Mouse (Mus musculus) intestine, embryonic 15.5 days (tissue): ENCODE results near the gene Zfp866. TPM values are rescaled to one million over a fixed set of nuclear protein-coding genes. Genes with fewer than 3 reads are reported as not detected.

ENCODE experiments used
- ATAC-seq: fragments of 200-750 bp; cut with Nextera tagmentation; 2 replicates; pipeline ENCODE4 v1.8.0; 2017; ENCODE audit warnings: moderate TSS enrichment, moderate library complexity
- H3K27ac ChIP-seq: fragments of 300-500 bp; sonication (generic); 2 replicates; pipeline ENCODE4 v1.5.1; 2015; ENCODE audit warnings: mild to moderate bottlenecking, inconsistent platforms
- H3K27me3 ChIP-seq: fragments of 300-500 bp; sonication (generic); replicated peaks from 2 replicates; pipeline ENCODE4 v1.6.1; 2015; ENCODE audit warnings: inconsistent platforms
- H3K36me3 ChIP-seq: fragments of 300-500 bp; sonication (generic); 2 replicates; pipeline ENCODE4 v1.6.1; 2015; ENCODE audit warnings: inconsistent platforms
- H3K4me1 ChIP-seq: fragments of 300-500 bp; sonication (generic); replicated peaks from 2 replicates; pipeline ENCODE4 v1.6.1; 2015; ENCODE audit warnings: inconsistent platforms
- H3K4me2 ChIP-seq: fragments of 300-500 bp; sonication (generic); replicated peaks from 2 replicates; pipeline ENCODE4 v1.6.1; 2015; ENCODE audit warnings: mild to moderate bottlenecking, inconsistent platforms
- H3K4me3 ChIP-seq: fragments of 300-500 bp; sonication (generic); replicated peaks from 2 replicates; pipeline ENCODE4 v1.5.1; 2015; ENCODE audit warnings: inconsistent platforms
- H3K9ac ChIP-seq: fragments of 300-500 bp; sonication (generic); 2 replicates; pipeline ENCODE4 v1.6.1; 2015; ENCODE audit warnings: inconsistent platforms
- H3K9me3 ChIP-seq: fragments of 300-500 bp; sonication (generic); 2 replicates; pipeline ENCODE4 v1.6.1; 2016; ENCODE audit warnings: inconsistent platforms
- WGBS: fragments of 180-500 bp; shearing (Covaris S2); methylation state at CpG from one replicate; pipeline ENCODE4 v1.1.7; 2015; 5-methylcytosine and 5-hydroxymethylcytosine counted together
- polyA plus RNA-seq: library from polyadenylated mRNA; unstranded; fragments of >200 nt; fragmentation: Nextera tagmentation; extraction: Ambion mirVana; gene quantifications from 2 replicates; pipeline ENCODE4 v1.2.1, GENCODE M21; 2015

The Zfp866 gene
- polyA plus RNA-seq, 1 experiment from 2014 or later: 19.1 TPM

- H3K36me3 ChIP-seq: peaks cover 30% of the 10 kb centered on the region
- H3K27ac ChIP-seq: no peak within 1 kb of the TSS
- H3K4me1 ChIP-seq: peaks cover 3% of the 10 kb centered on the region; the same call in 1 of the 2 replicates
- ATAC-seq: peak; percentile 90
- WGBS: 5% methylated on average over 28 of the region's 28 CpGs
- no peaks in the 10 kb centered on the region for H3K9me3 ChIP-seq
- H3K27me3 ChIP-seq: no peaks in the 10 kb centered on the region
- H3K4me3 ChIP-seq: peak within 1 kb of the TSS; percentile 61
- H3K9ac ChIP-seq: peak within 1 kb of the TSS; percentile 74
- peak within 1 kb of the TSS; percentile 97 for H3K4me2 ChIP-seq
Measured at GRCm38 (mm10) chr8:69808094-69808863, 17.3 kb upstream of the Zfp866 start, which contains the start of gene Gmip. Gene Gmip, plus strand, starts transcription at chr8:69808679.

DNA sequence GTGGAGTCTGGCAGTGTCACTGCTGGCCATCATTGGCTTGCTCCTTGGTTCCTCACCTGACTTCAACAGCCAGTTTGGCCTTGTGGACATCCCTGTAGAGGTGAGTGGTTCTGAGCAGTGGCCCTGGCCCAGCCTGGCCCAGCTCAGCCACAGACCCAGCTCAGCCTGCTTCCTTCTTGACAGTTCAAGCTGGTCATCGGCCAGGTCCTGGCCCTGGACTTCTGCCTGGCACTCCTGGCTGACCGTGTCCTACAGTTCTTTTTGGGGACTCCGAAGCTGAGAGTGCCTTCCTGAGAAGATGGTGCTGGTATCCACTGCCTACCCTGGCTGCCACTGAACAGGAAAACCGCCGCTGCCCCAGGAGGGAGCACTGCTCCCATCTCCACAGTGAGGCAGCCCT, 16.3 kb upstream of the Zfp866 start:
- Histone ChIP-seq H3K27ac (no peak overlapping the region), H3K27me3 (no peaks in the 10 kb centered on the region), H3K4me2 (no peak overlapping the region), H3K36me3 (peaks cover 39% of the 10 kb centered on the region), H3K9me3 (no peaks in the 10 kb centered on the region), H3K4me1 (peaks cover 3% of the 10 kb centered on the region; the same call in 1 of the 2 replicates), H3K4me3 (no peak overlapping the region), H3K9ac (no peak overlapping the region)
- no peak for ATAC-seq
- 94% methylated on average over 5 of the region's 5 CpGs for WGBS

DNA sequence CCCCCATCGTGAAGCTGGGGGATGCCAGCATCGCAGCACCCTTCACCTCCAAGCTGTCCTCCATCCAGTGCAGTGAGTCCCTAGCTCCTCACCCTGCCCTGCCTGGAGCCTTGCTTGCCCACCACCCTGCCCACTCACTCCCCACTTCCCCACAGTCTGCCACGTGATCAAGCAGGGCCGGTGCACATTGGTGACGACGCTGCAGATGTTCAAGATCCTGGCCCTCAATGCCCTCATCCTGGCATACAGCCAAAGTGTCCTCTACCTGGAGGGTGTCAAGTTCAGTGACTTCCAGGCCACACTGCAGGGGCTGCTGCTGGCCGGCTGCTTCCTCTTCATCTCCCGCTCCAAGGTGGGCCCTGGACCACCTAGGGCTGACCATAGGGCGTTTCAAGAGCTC, 14.5 kb upstream of the Zfp866 start:
- WGBS: 91% methylated on average over 9 of the region's 9 CpGs
- Histone ChIP-seq H3K9me3 (no peaks in the 10 kb centered on the region), H3K36me3 (peaks cover 54% of the 10 kb centered on the region), H3K4me3 (no peak overlapping the region), H3K27ac (no peak overlapping the region), H3K4me2 (no peak overlapping the region), H3K9ac (no peak overlapping the region), H3K27me3 (no peaks in the 10 kb centered on the region), H3K4me1 (peaks cover 3% of the 10 kb centered on the region; the same call in 1 of the 2 replicates)
- no peak for ATAC-seq

- H3K27me3 ChIP-seq: no peaks in the 10 kb centered on the region
- no peak for ATAC-seq
- no peak overlapping the region for H3K27ac ChIP-seq
- H3K9ac ChIP-seq: no peak overlapping the region
- H3K4me1 ChIP-seq: peaks cover 3% of the 10 kb centered on the region; the same call in 1 of the 2 replicates
- 90% methylated on average over 10 of the region's 10 CpGs for WGBS
- H3K9me3 ChIP-seq: no peaks in the 10 kb centered on the region
- no peak overlapping the region for H3K4me3 ChIP-seq
- H3K36me3 ChIP-seq: peaks cover 58% of the 10 kb centered on the region
- no peak overlapping the region for H3K4me2 ChIP-seq
Measured at GRCm38 (mm10) chr8:69805086-69805485, 14.1 kb upstream of the Zfp866 start.

DNA sequence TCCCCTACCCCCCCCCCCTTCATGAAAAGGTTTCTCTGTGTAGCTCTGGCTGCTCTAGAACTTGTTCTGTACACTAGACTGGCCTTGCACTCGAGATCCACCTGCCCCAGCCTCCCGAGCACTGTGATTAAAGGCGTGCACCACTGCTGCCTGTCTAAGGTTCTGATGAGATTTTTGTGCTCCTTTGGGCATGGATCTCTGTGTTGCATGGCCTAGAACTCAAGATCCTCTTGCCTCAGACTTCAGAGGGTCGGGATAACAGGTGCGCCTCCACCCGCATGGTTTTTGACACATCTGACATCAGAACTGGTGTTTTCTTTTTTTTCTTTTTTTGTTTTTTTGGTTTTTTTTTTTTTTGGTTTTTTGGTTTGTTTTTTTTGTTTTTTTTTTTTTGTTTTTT, 13.6 kb upstream of the Zfp866 start:
- Histone ChIP-seq H3K4me1 (peaks cover 3% of the 10 kb centered on the region; the same call in 1 of the 2 replicates), H3K27ac (no peak overlapping the region), H3K9ac (no peak overlapping the region), H3K36me3 (peaks cover 63% of the 10 kb centered on the region), H3K27me3 (no peaks in the 10 kb centered on the region), H3K4me2 (no peak overlapping the region), H3K9me3 (no peaks in the 10 kb centered on the region), H3K4me3 (no peak overlapping the region)
- 84% methylated on average over 6 of the region's 6 CpGs for WGBS
- no peak for ATAC-seq

GRCm38 (mm10) chr8:69803366-69803765, 12.4 kb upstream of the Zfp866 start:
- Histone ChIP-seq H3K36me3 (peaks cover 73% of the 10 kb centered on the region), H3K4me3 (no peak overlapping the region), H3K9ac (no peak overlapping the region), H3K27me3 (no peaks in the 10 kb centered on the region), H3K9me3 (no peaks in the 10 kb centered on the region), H3K27ac (no peak overlapping the region), H3K4me1 (no peaks in the 10 kb centered on the region; the same call in 1 of the 2 replicates), H3K4me2 (no peak overlapping the region)
- WGBS: 88% methylated on average over 7 of the region's 7 CpGs
- ATAC-seq: no peak

DNA sequence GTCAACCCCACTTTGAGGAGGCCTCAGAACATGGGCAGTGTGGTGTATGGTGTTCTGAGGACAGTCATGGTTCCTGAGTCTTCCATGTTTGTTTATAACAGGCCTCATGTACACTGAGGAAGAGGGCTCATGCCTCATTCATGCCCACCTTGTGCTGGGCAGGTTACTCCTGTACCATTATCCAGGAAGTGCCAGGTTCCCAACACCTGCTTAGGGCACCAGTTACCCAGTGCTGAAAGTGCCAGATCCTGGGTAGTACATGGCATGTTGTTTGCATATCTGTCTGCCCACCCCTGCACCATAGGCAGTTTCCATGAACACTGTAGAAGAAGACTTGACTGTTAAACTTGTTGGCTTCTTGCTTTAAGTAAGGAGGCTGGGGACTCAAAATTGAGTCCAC, 11.2 kb upstream of the Zfp866 start:
- H3K9me3 ChIP-seq: no peaks in the 10 kb centered on the region
- no peak overlapping the region for H3K4me3 ChIP-seq
- H3K36me3 ChIP-seq: peaks cover 77% of the 10 kb centered on the region
- H3K4me2 ChIP-seq: no peak overlapping the region
- no peak overlapping the region for H3K9ac ChIP-seq
- no peaks in the 10 kb centered on the region for H3K4me1 ChIP-seq
- no peak for ATAC-seq
- H3K27me3 ChIP-seq: no peaks in the 10 kb centered on the region
- H3K27ac ChIP-seq: no peak overlapping the region

GRCm38 (mm10) chr8:69801796-69802195, 10.8 kb upstream of the Zfp866 start:
- H3K4me2 ChIP-seq: no peak overlapping the region
- H3K27me3 ChIP-seq: no peaks in the 10 kb centered on the region
- no peak for ATAC-seq
- H3K9me3 ChIP-seq: no peaks in the 10 kb centered on the region
- WGBS: 95% methylated on average over 4 of the region's 4 CpGs
- H3K4me3 ChIP-seq: no peak overlapping the region
- no peak overlapping the region for H3K9ac ChIP-seq
- H3K36me3 ChIP-seq: peaks cover 78% of the 10 kb centered on the region
- H3K4me1 ChIP-seq: no peaks in the 10 kb centered on the region
- H3K27ac ChIP-seq: no peak overlapping the region

DNA sequence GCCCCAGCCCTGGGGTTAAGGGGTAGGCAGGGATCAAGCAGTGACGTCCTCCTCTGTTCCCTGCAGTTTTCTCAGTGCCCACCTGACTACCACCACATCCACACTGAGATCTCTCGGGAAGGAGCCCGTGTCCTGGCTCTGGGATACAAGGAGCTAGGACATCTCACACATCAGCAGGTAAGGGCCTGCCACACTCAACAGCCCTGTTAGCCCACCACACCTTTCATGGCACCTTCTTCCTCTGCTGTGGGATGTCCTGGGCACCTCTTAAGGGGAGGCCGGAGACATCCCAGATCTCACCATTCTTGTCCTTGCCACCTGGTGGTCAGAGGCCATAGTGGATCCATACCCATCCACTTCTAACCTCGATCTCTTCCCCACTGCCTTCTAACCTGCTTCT, 9.0 kb upstream of the Zfp866 start:
- Histone ChIP-seq H3K4me1 (no peaks in the 10 kb centered on the region), H3K27me3 (no peaks in the 10 kb centered on the region), H3K4me3 (no peak overlapping the region), H3K27ac (no peak overlapping the region), H3K9ac (no peak overlapping the region), H3K36me3 (peaks cover 76% of the 10 kb centered on the region), H3K9me3 (no peaks in the 10 kb centered on the region), H3K4me2 (no peak overlapping the region)
- ATAC-seq: no peak
- WGBS: 91% methylated on average over 5 of the region's 5 CpGs

DNA sequence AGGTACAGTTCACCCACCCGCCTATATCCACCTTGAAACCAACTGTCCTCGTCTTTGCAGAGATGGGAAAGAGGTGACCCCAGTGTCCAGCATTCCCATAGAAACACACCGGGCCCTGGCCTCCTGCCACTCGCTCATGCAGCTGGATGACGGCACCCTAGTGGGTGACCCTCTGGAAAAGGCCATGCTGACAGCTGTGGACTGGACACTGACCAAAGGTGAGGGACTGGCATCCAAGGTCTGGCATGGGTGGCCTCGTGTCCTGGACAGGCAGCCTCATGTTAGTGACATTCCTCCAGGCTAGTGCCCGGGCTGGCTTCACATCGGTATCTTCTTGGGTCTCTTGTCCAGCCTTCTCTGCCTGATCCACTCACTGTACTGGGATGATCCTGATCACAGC, 8.3 kb upstream of the Zfp866 start:
- WGBS: 91% methylated on average over 8 of the region's 8 CpGs
- H3K4me3 ChIP-seq: no peak overlapping the region
- no peaks in the 10 kb centered on the region for H3K9me3 ChIP-seq
- peaks cover 82% of the 10 kb centered on the region for H3K36me3 ChIP-seq
- no peak overlapping the region for H3K27ac ChIP-seq
- no peak for ATAC-seq
- H3K27me3 ChIP-seq: no peaks in the 10 kb centered on the region
- no peak overlapping the region for H3K4me2 ChIP-seq
- H3K9ac ChIP-seq: no peak overlapping the region
- H3K4me1 ChIP-seq: no peaks in the 10 kb centered on the region

DNA sequence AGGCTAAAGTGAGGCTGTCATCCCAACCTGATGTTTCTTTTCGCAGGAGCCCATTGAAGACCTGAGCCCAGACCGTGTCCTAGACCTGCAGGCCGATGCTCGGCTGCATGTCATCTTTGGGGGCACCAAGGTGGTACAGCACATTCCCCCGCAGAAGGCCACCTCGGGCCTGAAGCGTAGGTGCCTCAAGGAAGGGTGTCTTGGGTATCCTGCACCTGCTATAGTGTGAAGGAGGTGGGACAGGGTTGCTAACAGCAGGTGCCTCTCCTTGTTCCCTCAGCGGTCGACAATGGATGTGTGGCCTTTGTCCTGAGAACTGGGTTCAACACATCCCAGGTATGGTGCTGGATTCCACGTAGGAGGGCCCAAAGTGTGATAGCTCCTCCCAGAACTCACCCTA, 6.7 kb upstream of the Zfp866 start:
- Histone ChIP-seq H3K4me3 (no peak overlapping the region), H3K27ac (no peak overlapping the region), H3K27me3 (no peaks in the 10 kb centered on the region), H3K4me2 (no peak overlapping the region), H3K36me3 (peaks cover 81% of the 10 kb centered on the region), H3K4me1 (peaks cover 10% of the 10 kb centered on the region), H3K9ac (no peak overlapping the region), H3K9me3 (no peaks in the 10 kb centered on the region)
- no peak for ATAC-seq
- 92% methylated on average over 10 of the region's 10 CpGs for WGBS

DNA sequence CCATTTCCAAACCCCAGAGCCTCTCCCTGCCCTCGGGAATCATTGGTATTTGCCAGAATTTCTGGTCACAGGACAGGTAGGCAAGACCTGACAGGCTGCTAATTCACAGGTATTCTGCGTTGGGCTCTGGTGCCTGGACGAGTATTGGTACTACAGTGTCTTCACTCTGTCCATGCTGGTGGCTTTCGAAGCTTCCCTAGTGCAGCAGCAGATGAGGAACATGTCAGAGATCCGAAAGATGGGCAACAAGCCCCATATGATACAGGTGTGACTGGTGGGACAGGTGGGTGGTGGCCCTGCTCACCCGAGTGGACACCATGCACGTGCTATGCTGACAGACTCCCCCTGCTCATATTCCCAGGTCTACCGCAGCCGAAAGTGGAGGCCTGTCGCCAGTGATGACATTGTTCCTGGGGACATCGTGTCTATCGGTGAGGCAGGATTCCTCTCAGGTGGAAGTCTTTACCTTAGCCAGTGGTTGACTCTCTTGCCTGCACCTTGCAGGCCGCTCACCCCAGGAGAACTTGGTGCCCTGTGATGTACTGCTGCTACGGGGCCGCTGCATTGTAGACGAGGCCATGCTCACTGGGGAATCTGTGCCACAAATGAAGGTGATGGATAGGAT, 5.9 kb upstream of the Zfp866 start:
- Histone ChIP-seq H3K27me3 (no peaks in the 10 kb centered on the region), H3K4me2 (no peak overlapping the region), H3K9ac (no peak overlapping the region), H3K9me3 (no peaks in the 10 kb centered on the region), H3K27ac (no peak overlapping the region), H3K4me1 (peaks cover 19% of the 10 kb centered on the region), H3K36me3 (peaks cover 73% of the 10 kb centered on the region), H3K4me3 (no peak overlapping the region)
- no peak for ATAC-seq
- WGBS: 93% methylated on average over 16 of the region's 16 CpGs

DNA sequence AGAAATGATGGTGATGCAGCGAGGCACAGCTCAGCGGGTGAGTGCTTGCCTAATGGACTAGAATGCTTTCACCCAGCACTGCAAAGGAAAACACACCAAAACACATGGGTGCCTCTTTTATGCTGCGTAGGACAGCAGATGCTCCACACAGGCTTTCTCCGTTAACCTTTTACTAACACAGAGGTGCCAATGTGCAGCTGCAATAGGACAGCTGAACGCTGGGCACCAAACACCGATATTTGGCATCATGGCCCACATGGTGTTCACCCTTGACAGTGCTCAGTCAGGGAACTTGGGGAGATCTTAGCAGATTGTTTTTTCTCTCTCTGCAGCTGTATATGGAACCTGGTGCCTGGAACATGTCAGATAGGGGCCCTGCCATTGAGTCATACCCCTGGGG, 3.9 kb upstream of the Zfp866 start:
- H3K4me2 ChIP-seq: no peak overlapping the region
- peaks cover 57% of the 10 kb centered on the region for H3K36me3 ChIP-seq
- H3K9me3 ChIP-seq: no peaks in the 10 kb centered on the region
- H3K27me3 ChIP-seq: no peaks in the 10 kb centered on the region
- 96% methylated on average over 6 of the region's 6 CpGs for WGBS
- H3K9ac ChIP-seq: no peak overlapping the region
- no peak for ATAC-seq
- H3K27ac ChIP-seq: no peak overlapping the region
- H3K4me3 ChIP-seq: no peak overlapping the region
- peaks cover 22% of the 10 kb centered on the region for H3K4me1 ChIP-seq
